Mouse (Mus musculus) ES-Bruce4 (cell line): Measurements from ENCODE around the gene Ensa.
"Not testable (repeated sequence)": the region's sequence is repeated elsewhere in the genome, so short reads cannot be mapped to it uniquely, and the experiment has no call there.

Experiments
- CTCF ChIP-seq: IDR thresholded peaks from one replicate; pipeline ENCODE4 v1.8.1; 2011; ENCODE audit warnings: low read depth, low read length
- EP300 ChIP-seq: IDR thresholded peaks from 2 replicates; pipeline ENCODE4 v1.6.1; 2011; ENCODE audit warnings: low read depth, low read length; ENCODE audit not compliant: insufficient read depth

DNA sequence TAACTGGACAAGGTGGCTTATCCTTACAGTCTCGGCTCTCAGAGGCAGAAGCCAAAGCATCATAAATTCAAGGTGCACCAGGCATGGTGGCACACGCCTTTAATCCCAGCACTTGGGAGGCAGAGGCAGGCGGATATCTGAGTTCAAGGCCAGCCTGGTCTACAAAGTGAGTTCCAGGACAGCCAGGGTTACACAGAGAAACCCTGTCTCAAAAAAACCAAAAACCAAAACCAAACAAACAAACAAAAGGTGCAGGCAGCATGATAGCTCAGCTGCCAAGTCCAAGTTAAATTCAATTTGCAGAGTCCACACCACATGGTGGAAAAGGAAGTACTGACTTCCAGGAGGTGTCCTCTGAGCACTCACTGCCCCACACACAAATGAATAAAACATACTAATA is 29.6 kb downstream of the Ensa start:
- TF ChIP-seq CTCF, EP300: not testable (repeated sequence)
